Mouse (Mus musculus) liver, adult 2 months (tissue): Measurements from ENCODE around the gene H2-M5.

Experiments used
- CTCF ChIP-seq: fragments of 200-500 bp; IDR thresholded peaks from 2 replicates; pipeline ENCODE4 v1.5.1; 2011; ENCODE audit warnings: low read depth, low read length, control low read depth
- POLR2A ChIP-seq: fragments of 200-500 bp; IDR thresholded peaks from 2 replicates; pipeline ENCODE4 v1.6.1; 2011; ENCODE audit warnings: low read length, control low read depth; ENCODE audit not compliant: insufficient read depth; ENCODE audit errors: extremely low read depth

DNA sequence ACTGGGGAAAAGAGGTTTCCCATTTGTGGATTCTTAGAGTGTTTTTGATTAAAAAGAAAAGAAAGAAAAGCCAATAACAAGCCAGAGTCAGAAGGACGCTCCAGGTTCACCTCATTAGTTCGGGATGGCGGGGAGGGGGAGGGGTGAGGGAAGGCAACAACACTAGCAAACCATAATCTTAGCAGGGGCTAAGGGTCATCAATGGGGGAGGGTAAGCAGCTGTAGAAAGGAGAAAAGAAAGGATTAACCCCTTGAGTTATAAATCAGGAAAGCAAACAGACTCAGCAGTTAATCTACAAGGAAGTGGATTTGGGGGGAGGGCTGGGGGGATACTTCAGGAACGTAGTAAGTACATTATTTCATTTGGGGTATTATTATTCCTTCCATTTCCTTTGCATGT, 7.5 kb downstream of the H2-M5 start:
- TF ChIP-seq CTCF (no peak), POLR2A (no peak)
